Mouse (Mus musculus) ES-Bruce4 (cell line): ENCODE measurements at regions not wholly inside any gene's neighbourhood (a gene's known extent, or its start where the extent isn't known, plus 50 kb on each side); places are given as distances from the start of the nearest gene placed in this dataset.

Experiments used
- H3K27ac ChIP-seq: 2 replicates; pipeline ENCODE4 v1.5.1; 2012; ENCODE audit warnings: low read length, inconsistent platforms; ENCODE audit not compliant: insufficient read depth
- H3K27me3 ChIP-seq: 2 replicates; pipeline ENCODE4 v1.6.1; 2012; ENCODE audit warnings: mild to moderate bottlenecking, low read length, inconsistent platforms; ENCODE audit not compliant: control insufficient read depth, poor library complexity, insufficient read depth, severe bottlenecking
- H3K36me3 ChIP-seq: 2 replicates; pipeline ENCODE4 v1.6.1; 2012; ENCODE audit warnings: inconsistent platforms, mild to moderate bottlenecking, low read length, moderate library complexity; ENCODE audit not compliant: control insufficient read depth, poor library complexity, insufficient read depth, severe bottlenecking
- H3K4me1 ChIP-seq: one replicate; pipeline ENCODE4 v1.8.1; 2011; ENCODE audit warnings: low read length; ENCODE audit not compliant: control insufficient read depth, insufficient read depth
- H3K4me3 ChIP-seq: 2 replicates; pipeline ENCODE4 v1.5.1; 2011; ENCODE audit warnings: low read depth, mild to moderate bottlenecking, low read length
- H3K9ac ChIP-seq: 2 replicates; pipeline ENCODE4 v1.6.1; 2012; ENCODE audit warnings: low read depth, mild to moderate bottlenecking, inconsistent platforms; ENCODE audit not compliant: poor library complexity, severe bottlenecking
- H3K9me3 ChIP-seq: replicated peaks from 2 replicates; pipeline ENCODE4 v1.6.1; 2012; ENCODE audit warnings: mild to moderate bottlenecking, low read length, inconsistent platforms; ENCODE audit not compliant: control insufficient read depth, poor library complexity, insufficient read depth, severe bottlenecking
- CTCF ChIP-seq: IDR thresholded peaks from one replicate; pipeline ENCODE4 v1.8.1; 2011; ENCODE audit warnings: low read depth, low read length
- EP300 ChIP-seq: IDR thresholded peaks from 2 replicates; pipeline ENCODE4 v1.6.1; 2011; ENCODE audit warnings: low read depth, low read length; ENCODE audit not compliant: insufficient read depth
- POLR2A ChIP-seq: IDR thresholded peaks from one replicate; pipeline ENCODE4 v1.8.1; 2011; ENCODE audit warnings: low read length; ENCODE audit not compliant: insufficient read depth

GRCm38 (mm10) chr4:137156441-137157105, 108.0 kb upstream of the Zbtb40 start:
- Histone ChIP-seq H3K4me3 (no peak overlapping the region), H3K27ac (no peak overlapping the region), H3K9ac (no peak overlapping the region), H3K36me3 (no peaks in the 10 kb centered on the region), H3K9me3 (no peaks in the 10 kb centered on the region), H3K27me3 (no peaks in the 10 kb centered on the region), H3K4me1 (no peaks in the 10 kb centered on the region)
- no peak for TF ChIP-seq EP300
- no peak for TF ChIP-seq CTCF
- TF ChIP-seq POLR2A: no peak

GRCm38 (mm10) chr4:137148756-137149155, 100.2 kb upstream of the Zbtb40 start:
- Histone ChIP-seq H3K27me3 (no peaks in the 10 kb centered on the region), H3K4me1 (no peaks in the 10 kb centered on the region), H3K27ac (no peak overlapping the region), H3K4me3 (no peak overlapping the region), H3K9ac (no peak overlapping the region), H3K36me3 (no peaks in the 10 kb centered on the region), H3K9me3 (no peaks in the 10 kb centered on the region)
- TF ChIP-seq CTCF: no peak
- no peak for TF ChIP-seq EP300
- TF ChIP-seq POLR2A: no peak

- no peaks in the 10 kb centered on the region for H3K4me1 ChIP-seq
- H3K9me3 ChIP-seq: no peaks in the 10 kb centered on the region
- no peak overlapping the region for H3K27ac ChIP-seq
- no peaks in the 10 kb centered on the region for H3K27me3 ChIP-seq
- TF ChIP-seq POLR2A: no peak
- no peak for TF ChIP-seq CTCF
- TF ChIP-seq EP300: no peak
- no peak overlapping the region for H3K9ac ChIP-seq
- H3K36me3 ChIP-seq: no peaks in the 10 kb centered on the region
- no peak overlapping the region for H3K4me3 ChIP-seq
These were observed 99.2 kb upstream of the Zbtb40 start for GRCm38 (mm10) chr4:137147795-137148194.

- Histone ChIP-seq H3K9ac (no peak overlapping the region), H3K4me1 (no peaks in the 10 kb centered on the region), H3K9me3 (no peaks in the 10 kb centered on the region), H3K27ac (no peak overlapping the region), H3K36me3 (no peaks in the 10 kb centered on the region), H3K4me3 (no peak overlapping the region), H3K27me3 (no peaks in the 10 kb centered on the region)
- no peak for TF ChIP-seq CTCF
- no peak for TF ChIP-seq POLR2A
- no peak for TF ChIP-seq EP300
These were observed 97.7 kb upstream of the Zbtb40 start for GRCm38 (mm10) chr4:137146326-137146725.

- no peaks in the 10 kb centered on the region for H3K4me1 ChIP-seq
- H3K4me3 ChIP-seq: no peak overlapping the region
- H3K27ac ChIP-seq: no peak overlapping the region
- no peaks in the 10 kb centered on the region for H3K27me3 ChIP-seq
- H3K36me3 ChIP-seq: no peaks in the 10 kb centered on the region
- H3K9ac ChIP-seq: no peak overlapping the region
- TF ChIP-seq POLR2A: no peak
- TF ChIP-seq CTCF: no peak
- TF ChIP-seq EP300: no peak
- H3K9me3 ChIP-seq: no peaks in the 10 kb centered on the region
These were observed 93.7 kb upstream of the Zbtb40 start for GRCm38 (mm10) chr4:137142316-137142715.

GRCm38 (mm10) chr4:137139051-137139705, 90.6 kb upstream of the Zbtb40 start:
- H3K27me3 ChIP-seq: no peaks in the 10 kb centered on the region
- no peaks in the 10 kb centered on the region for H3K4me1 ChIP-seq
- H3K9me3 ChIP-seq: no peaks in the 10 kb centered on the region
- TF ChIP-seq EP300: no peak
- no peak for TF ChIP-seq POLR2A
- no peak for TF ChIP-seq CTCF
- H3K4me3 ChIP-seq: no peak overlapping the region
- no peak overlapping the region for H3K27ac ChIP-seq
- H3K9ac ChIP-seq: no peak overlapping the region
- no peaks in the 10 kb centered on the region for H3K36me3 ChIP-seq
